Comparison of ENCODE assay signal across 12 mouse cellular contexts in the genomic region with DNA sequence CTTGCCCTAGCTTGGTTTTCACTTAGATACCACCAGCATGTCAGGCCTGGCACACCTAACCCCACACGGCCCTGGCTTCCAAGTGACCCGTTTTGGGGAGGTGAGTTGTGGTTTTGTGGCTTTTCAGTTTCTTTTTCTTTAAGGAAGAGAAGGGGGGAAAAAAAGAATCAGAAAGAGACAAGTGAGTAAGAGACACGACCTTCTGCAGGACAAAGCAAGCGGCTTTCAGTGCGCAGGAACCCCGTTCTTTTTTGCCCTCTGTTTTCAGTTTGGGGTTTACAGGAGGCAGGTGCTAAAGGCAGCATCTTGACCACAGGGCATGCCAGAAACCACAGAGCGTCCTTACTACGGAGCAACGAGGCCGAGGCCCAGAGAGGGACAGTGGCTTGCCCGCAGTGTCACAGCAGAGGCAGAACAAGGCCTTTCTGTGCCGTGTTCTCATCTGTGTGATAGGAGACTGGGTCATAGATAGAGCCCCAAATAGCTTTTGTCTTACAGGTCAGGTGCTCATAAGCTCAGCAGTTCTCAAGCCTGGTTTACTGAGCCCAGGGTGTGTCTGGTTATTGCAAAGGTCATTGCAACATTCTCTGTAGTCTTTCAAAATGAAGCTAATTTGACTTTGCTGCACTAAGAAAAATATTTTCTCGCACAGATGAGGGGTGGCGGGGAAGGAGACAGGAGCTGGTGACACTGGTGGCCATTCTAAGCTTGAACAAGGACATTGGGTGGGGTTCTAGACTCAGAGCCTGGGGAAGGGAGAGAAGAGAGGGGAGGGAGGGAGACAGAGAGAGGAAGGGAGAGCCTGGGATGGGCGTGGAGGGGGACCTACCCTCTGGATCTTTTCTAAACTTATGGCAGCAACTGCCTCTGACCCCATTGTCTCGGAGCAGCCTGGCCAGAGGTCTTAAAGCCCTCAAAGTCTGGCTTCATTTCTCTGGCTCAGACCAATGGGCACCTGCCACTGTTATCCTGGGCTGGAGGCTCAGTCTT. TPM values are rescaled to one million over a fixed set of nuclear protein-coding genes. Genes with fewer than 3 reads are reported as not detected.
DNase-seq lines count a peak whose midpoint lies in the region; ATAC-seq and TF ChIP-seq lines count a peak whose summit lies in the region.
"Had no signal": no experiment of that assay in that cellular context is flagged by ENCODE, and none has a peak within 500 bp of the region (broad histone marks: within the 10 kb centered on the region; RNA-seq: fewer than 3 reads in every experiment).

No protein-coding gene starts in this region.

- peaks cover 57% of the 10 kb centered on the region for H3K4me1 ChIP-seq in hindbrain, embryonic 13.5 days (replicated peaks)
- H3K4me1 ChIP-seq in hindbrain, embryonic 14.5 days (replicated peaks; ENCODE audit: control insufficient read depth, insufficient read depth, low read length): peaks cover 13% of the 10 kb centered on the region
- peaks cover 28 to 58% of the 10 kb centered on the region in 2 experiments for H3K4me1 ChIP-seq in CH12.LX (ENCODE audit: control insufficient read depth in 1 of 2, insufficient read depth in 2 of 2)
- H3K4me1 ChIP-seq in embryonic facial prominence, embryonic 15.5 days: peaks cover 29% of the 10 kb centered on the region

- H3K9ac ChIP-seq in hindbrain, embryonic 13.5 days: 0 out of 2 replicates have a peak overlapping the region, but pooled peaks have one; percentile 43
- no peak overlapping the region for H3K9ac ChIP-seq in hindbrain, embryonic 14.5 days
- no peak overlapping the region for H3K9ac ChIP-seq in CH12.LX (ENCODE audit: insufficient read depth, low read depth)
- no peak overlapping the region for H3K9ac ChIP-seq in embryonic facial prominence, embryonic 15.5 days
- H3K9ac ChIP-seq: midbrain, embryonic 15.5 days had no signal

- TF ChIP-seq RAD21 in CH12.LX (IDR thresholded peaks at IDR 0.05; ENCODE audit: low read depth, low read length): no peak; the same call in 1 of the 2 replicates

- H3K4me3 ChIP-seq in hindbrain, embryonic 13.5 days: no peak overlapping the region
- no peak overlapping the region for H3K4me3 ChIP-seq in hindbrain, embryonic 14.5 days (replicated peaks; ENCODE audit: low read length)
- H3K4me3 ChIP-seq in CH12.LX (replicated peaks in 1 of 3; ENCODE audit: low read depth in 2 of 3, low read length in 2 of 3, poor library complexity in 1 of 3): no peak overlapping the region
- H3K4me3 ChIP-seq in embryonic facial prominence, embryonic 15.5 days (replicated peaks): no peak overlapping the region
- H3K4me3 ChIP-seq: midbrain, embryonic 15.5 days had no signal

- no peaks in the 10 kb centered on the region for H3K9me3 ChIP-seq in hindbrain, embryonic 13.5 days
- H3K9me3 ChIP-seq in hindbrain, embryonic 14.5 days (ENCODE audit: control insufficient read depth, low read length): no peaks in the 10 kb centered on the region
- no peaks in the 10 kb centered on the region for H3K9me3 ChIP-seq in CH12.LX (replicated peaks; ENCODE audit: low read length)
- H3K9me3 ChIP-seq in embryonic facial prominence, embryonic 15.5 days (replicated peaks): no peaks in the 10 kb centered on the region
- H3K9me3 ChIP-seq: midbrain, embryonic 15.5 days had no signal

- no peak for TF ChIP-seq CTCF in CH12.LX (conservative IDR thresholded peaks at IDR 0.05 in 1 of 2, IDR thresholded peaks at IDR 0.05 in 1 of 2; ENCODE audit: low read depth in 2 of 2, low read length in 2 of 2)

- DNase-seq in hindbrain, embryonic 14.5 days (ENCODE audit: low spot score): no peak
- DNase-seq in CH12.LX (ENCODE audit: extremely low read depth): no peak
- no peak for DNase-seq in cerebellum, adult 11 months
- DNase-seq: kidney, adult 8-10 months; thymus, postnatal 36 days had no signal

- dilution Hi-C loops in CH12.LX (cut with MboI; ENCODE audit: extremely low pct_ligation_motif_present, extremely low pct_unique_long_range_greater_than_20kb, low sequenced_read_pairs): no loop called here

- H3K27me3 ChIP-seq in hindbrain, embryonic 13.5 days: no peaks in the 10 kb centered on the region
- no peaks in the 10 kb centered on the region for H3K27me3 ChIP-seq in hindbrain, embryonic 14.5 days (ENCODE audit: control insufficient read depth, insufficient read depth, low read length)
- H3K27me3 ChIP-seq in CH12.LX (replicated peaks): peaks cover 13% of the 10 kb centered on the region
- no peaks in the 10 kb centered on the region for H3K27me3 ChIP-seq in embryonic facial prominence, embryonic 15.5 days
- H3K27me3 ChIP-seq: midbrain, embryonic 15.5 days had no signal

- H3K27ac ChIP-seq in hindbrain, embryonic 13.5 days: no peak overlapping the region
- H3K27ac ChIP-seq in hindbrain, embryonic 14.5 days: no peak overlapping the region
- peak overlapping the region; percentile 25; the same call in 1 of the 2 replicates for H3K27ac ChIP-seq in CH12.LX (ENCODE audit: insufficient read depth, low read depth)
- H3K27ac ChIP-seq in embryonic facial prominence, embryonic 15.5 days (replicated peaks): peak overlapping the region; percentile 49
- H3K27ac ChIP-seq: midbrain, embryonic 15.5 days had no signal

- 82% methylated on average over 16 of the region's 16 CpGs for WGBS in hindbrain, embryonic 13.5 days
- 82% methylated on average over 16 of the region's 16 CpGs for WGBS in hindbrain, embryonic 14.5 days
- WGBS in embryonic facial prominence, embryonic 15.5 days: 70% methylated on average over 16 of the region's 16 CpGs

- H3K79me2 ChIP-seq in CH12.LX (replicated peaks; ENCODE audit: control insufficient read depth, extremely low read depth, insufficient read depth, poor library complexity, severe bottlenecking): no peaks in the 10 kb centered on the region

- in situ Hi-C loops in CH12.LX (cut with MboI; ENCODE audit: low pct_ligation_motif_present, low pct_unique_long_range_greater_than_20kb, low sequenced_read_pairs): loop anchor here (5.0 to 10.0 kb wide), 2 partner anchors 46 to 64 kb away; no protein-coding TSS in a partner anchor

- TF ChIP-seq POLR2A in CH12.LX (IDR thresholded peaks at IDR 0.05; ENCODE audit: low read depth, low read length): no peak

- no peak for ATAC-seq in hindbrain, embryonic 13.5 days (ENCODE audit: low FRiP score)
- ATAC-seq in hindbrain, embryonic 14.5 days (ENCODE audit: low FRiP score): no peak
- ATAC-seq in embryonic facial prominence, embryonic 15.5 days (ENCODE audit: insufficient number of reproducible peaks, low FRiP score, low TSS enrichment, low read depth): no peak
- ATAC-seq in megakaryocyte progenitor cell, adult 5-6 weeks (replicated peaks; ENCODE audit: poor library complexity): peak; percentile 26
- no peak for ATAC-seq in CD4-positive, CD25-positive, alpha-beta regulatory T cell, adult 4 months
- ATAC-seq: midbrain, embryonic 15.5 days had no signal

- H3K36me3 ChIP-seq in hindbrain, embryonic 13.5 days: no peaks in the 10 kb centered on the region
- no peaks in the 10 kb centered on the region for H3K36me3 ChIP-seq in hindbrain, embryonic 14.5 days (replicated peaks; ENCODE audit: control insufficient read depth, insufficient read depth)
- no peaks in the 10 kb centered on the region for H3K36me3 ChIP-seq in CH12.LX (replicated peaks in 1 of 2; ENCODE audit: control insufficient read depth in 1 of 2, insufficient read depth in 1 of 2, low read length in 1 of 2)
- H3K36me3 ChIP-seq in embryonic facial prominence, embryonic 15.5 days: no peaks in the 10 kb centered on the region
- H3K36me3 ChIP-seq: midbrain, embryonic 15.5 days had no signal

- no peak overlapping the region for H3K4me2 ChIP-seq in hindbrain, embryonic 13.5 days
- no peak overlapping the region for H3K4me2 ChIP-seq in hindbrain, embryonic 14.5 days (replicated peaks)
- H3K4me2 ChIP-seq in CH12.LX (ENCODE audit: insufficient read depth, low read depth, poor library complexity, severe bottlenecking): peak overlapping the region; percentile 34
- no peak overlapping the region for H3K4me2 ChIP-seq in embryonic facial prominence, embryonic 15.5 days (replicated peaks)
- H3K4me2 ChIP-seq: midbrain, embryonic 15.5 days had no signal

- peak; percentile 89 for TF ChIP-seq EP300 in CH12.LX (IDR thresholded peaks at IDR 0.05; ENCODE audit: low read length)

TF ChIP-seq in CH12.LX, 34 proteins besides CTCF, POLR2A, EP300 and RAD21 (continues in another document):
- TF ChIP-seq POLR2AphosphoS2 (IDR thresholded peaks at IDR 0.05; ENCODE audit: low read depth, low read length): no peak
- no peak for TF ChIP-seq ZKSCAN1 (IDR thresholded peaks at IDR 0.05; ENCODE audit: borderline replicate concordance, low read depth, low read length)
- no peak for TF ChIP-seq TBP (conservative IDR thresholded peaks at IDR 0.05; ENCODE audit: low read depth, low read length)
- TF ChIP-seq MAFK (IDR thresholded peaks at IDR 0.05; ENCODE audit: insufficient replicate concordance, low read length): peak; percentile 72
- TF ChIP-seq JUND (conservative IDR thresholded peaks at IDR 0.05; ENCODE audit: low read depth, low read length): peak; percentile 38; the same call in 1 of the 2 replicates
- no peak; the same call in 1 of the 2 replicates for TF ChIP-seq RCOR1 (conservative IDR thresholded peaks at IDR 0.05; ENCODE audit: low read depth, low read length)
- TF ChIP-seq SIN3A (IDR thresholded peaks at IDR 0.05; ENCODE audit: low read length): peak; percentile 80; the same call in 1 of the 2 replicates

RNA-seq across cellular contexts. Expression of gene Mxi1, which starts 8.1 kb away (rescaled TPM):
- 39.7 and 54.5 TPM in 2 replicates for polyA plus RNA-seq in hindbrain, embryonic 13.5 days (2015; fragmentation: Nextera tagmentation; extraction: Ambion mirVana)
- polyA plus RNA-seq in hindbrain, embryonic 14.5 days (2014; fragmentation: Nextera tagmentation; extraction: Ambion mirVana): 50.4 and 51.1 TPM in 2 replicates
- total RNA-seq in CH12.LX (2012; rRNA removed): 8.1 and 19.9 TPM in 2 replicates
- 14.5 and 18.9 TPM in 2 replicates for total RNA-seq in CH12.LX (2014; rRNA removed)
- polyA plus RNA-seq in CH12.LX (2012; ENCODE audit: insufficient read length, low read depth): 10.6 and 10.9 TPM in 2 replicates
- polyA plus RNA-seq in embryonic facial prominence, embryonic 15.5 days (2015; fragmentation: Nextera tagmentation; extraction: Ambion mirVana): 41.7 and 47.9 TPM in 2 replicates
- total RNA-seq in megakaryocyte progenitor cell, adult 5-6 weeks (2015): 26.5 and 33.7 TPM in 2 replicates
- total RNA-seq in megakaryocyte progenitor cell, adult 5-6 weeks (2017): 58.6 and 59.3 TPM in 2 replicates
- 1 to 10 TPM; 4.8 to 6.2 TPM for polyA plus RNA-seq in CD4-positive, CD25-positive, alpha-beta regulatory T cell, adult 4 months (2017; shearing (Covaris generic))

RNA-seq across cellular contexts. Expression of gene Gm10197, which starts 53.1 kb away (rescaled TPM):
- not detected in 2 replicates for polyA plus RNA-seq in hindbrain, embryonic 13.5 days (2015; fragmentation: Nextera tagmentation; extraction: Ambion mirVana)
- polyA plus RNA-seq in hindbrain, embryonic 14.5 days (2014; fragmentation: Nextera tagmentation; extraction: Ambion mirVana): 3.9 TPM in 1 of 2 replicates, not detected in the other
- total RNA-seq in CH12.LX (2012; rRNA removed): 3.9 TPM in 1 of 2 replicates, not detected in the other
- not detected in 2 replicates for total RNA-seq in CH12.LX (2014; rRNA removed)
- polyA plus RNA-seq in CH12.LX (2012; ENCODE audit: insufficient read length, low read depth): 11.5 TPM in 1 of 2 replicates, not detected in the other
- polyA plus RNA-seq in embryonic facial prominence, embryonic 15.5 days (2015; fragmentation: Nextera tagmentation; extraction: Ambion mirVana): not detected in 2 replicates
- not detected in 2 replicates for total RNA-seq in megakaryocyte progenitor cell, adult 5-6 weeks (2015)
- total RNA-seq in megakaryocyte progenitor cell, adult 5-6 weeks (2017): not detected in 2 replicates
- not detected for polyA plus RNA-seq in CD4-positive, CD25-positive, alpha-beta regulatory T cell, adult 4 months (2017; shearing (Covaris generic))
- total RNA-seq: left cerebral cortex, postnatal 10 days had no signal
- polyA plus RNA-seq: frontal cortex, adult 2 months; midbrain, embryonic 15.5 days had no signal

Comparison
In these comparisons a context has a peak if more than half of its experiments do, and no peak if none do; other contexts are left out.
1. H3K27ac ChIP-seq: peak in CH12.LX (single experiment) and embryonic facial prominence, embryonic 15.5 days (single experiment); none in hindbrain, embryonic 13.5 days (single experiment) and hindbrain, embryonic 14.5 days (single experiment).